Mouse (Mus musculus): ENCODE results near the gene Nudcd3.

DNA sequence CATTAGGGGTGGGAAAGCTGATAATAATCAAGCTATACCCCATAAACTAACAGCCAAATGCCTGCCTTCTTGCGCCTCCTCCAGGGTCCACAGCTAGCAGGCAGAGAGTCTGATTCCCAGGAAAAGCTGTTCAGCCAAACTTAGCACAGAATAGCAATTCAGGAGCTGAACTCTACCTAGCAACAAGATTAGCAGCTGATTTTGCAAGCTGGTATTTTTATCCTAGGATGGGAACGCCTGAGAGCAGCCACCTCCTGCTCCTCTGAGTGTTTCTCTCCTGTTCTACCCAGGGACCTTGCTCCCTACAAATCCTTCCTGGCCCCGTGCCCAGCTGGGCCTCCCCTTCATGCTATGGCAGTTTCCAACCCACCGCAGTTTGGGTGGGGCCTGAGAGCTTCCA, 113.2 kb downstream of the Nudcd3 start:
- no peak for TF ChIP-seq HCFC1 (IDR thresholded peaks at IDR 0.05; ENCODE audit: borderline replicate concordance, insufficient read depth, low read length)
- TF ChIP-seq MAFK (IDR thresholded peaks at IDR 0.05; ENCODE audit: insufficient read depth, low read depth, low read length), result no peak
- TF ChIP-seq ZNF384 (IDR thresholded peaks at IDR 0.05; ENCODE audit: low read depth, low read length), result no peak
- no peak for TF ChIP-seq CHD2 (IDR thresholded peaks at IDR 0.05; ENCODE audit: low read depth, low read length)
- TF ChIP-seq ZC3H11A (IDR thresholded peaks at IDR 0.05; ENCODE audit: borderline replicate concordance, low read depth, low read length), result no peak
